Mouse (Mus musculus) limb, embryonic 14.5 days (tissue): ENCODE data around the gene Zfp617. TPM values are rescaled to one million over a fixed set of nuclear protein-coding genes. Genes with fewer than 3 reads are reported as not detected.
"Not testable (repeated sequence)": the region's sequence is repeated elsewhere in the genome, so short reads cannot be mapped to it uniquely, and the experiment has no call there.

Experiments
- ATAC-seq: fragments of 200-750 bp; cut with Nextera tagmentation; 2 replicates; pipeline ENCODE4 v1.8.0; 2017; ENCODE audit warnings: low read depth, moderate number of reproducible peaks, moderate TSS enrichment; ENCODE audit not compliant: low FRiP score
- DNase-seq: peaks from one replicate; pipeline ENCODE4 v3.0.0-alpha.2; 2015; ENCODE audit warnings: low spot score
- H3K27ac ChIP-seq: fragments of 300-500 bp; sonication (generic); replicated peaks from 2 replicates; pipeline ENCODE4 v1.5.1; 2014; ENCODE audit warnings: low read depth, mild to moderate bottlenecking, low read length, moderate library complexity, mixed read lengths
- H3K27me3 ChIP-seq: fragments of 300-500 bp; sonication (generic); 2 replicates; pipeline ENCODE4 v1.6.1; 2014; ENCODE audit warnings: low read length, mixed read lengths; ENCODE audit not compliant: control insufficient read depth, insufficient read depth
- H3K36me3 ChIP-seq: fragments of 300-500 bp; sonication (generic); 2 replicates; pipeline ENCODE4 v1.6.1; 2014; ENCODE audit warnings: mild to moderate bottlenecking, low read length, moderate library complexity, mixed read lengths; ENCODE audit not compliant: control insufficient read depth, insufficient read depth
- H3K4me1 ChIP-seq: fragments of 300-500 bp; sonication (generic); 2 replicates; pipeline ENCODE4 v1.6.1; 2014; ENCODE audit warnings: antibody characterized with exemption, low read length, mixed read lengths; ENCODE audit not compliant: control insufficient read depth, insufficient read depth
- H3K4me2 ChIP-seq: fragments of 300-500 bp; sonication (generic); replicated peaks from 2 replicates; pipeline ENCODE4 v1.6.1; 2014; ENCODE audit warnings: low read depth, mild to moderate bottlenecking, low read length, moderate library complexity; ENCODE audit not compliant: severe bottlenecking
- H3K4me3 ChIP-seq: fragments of 300-500 bp; sonication (generic); replicated peaks from 2 replicates; pipeline ENCODE4 v1.5.1; 2014; ENCODE audit warnings: low read length
- H3K9ac ChIP-seq: fragments of 300-500 bp; sonication (generic); 2 replicates; pipeline ENCODE4 v1.6.1; 2014; ENCODE audit warnings: mild to moderate bottlenecking, low read depth, low read length, moderate library complexity; ENCODE audit not compliant: severe bottlenecking
- H3K9me3 ChIP-seq: fragments of 300-500 bp; sonication (generic); 2 replicates; pipeline ENCODE4 v1.6.1; 2016; ENCODE audit warnings: low read length; ENCODE audit not compliant: control insufficient read depth
- POLR2A ChIP-seq: fragments of 200-500 bp; IDR thresholded peaks from 2 replicates; pipeline ENCODE4 v1.8.0; 2012; ENCODE audit warnings: inconsistent platforms, mild to moderate bottlenecking, moderate library complexity, borderline replicate concordance; ENCODE audit not compliant: insufficient read depth, insufficient read length; ENCODE audit errors: extremely low read depth
- WGBS: fragments of 180-500 bp; shearing (Covaris S2); extraction: QIAGEN DNeasy Blood & Tissue Kit; methylation state at CpG from one replicate; pipeline ENCODE4 v1.1.7; 2014; 5-methylcytosine and 5-hydroxymethylcytosine counted together
- polyA plus RNA-seq, 2 experiments: library from polyadenylated mRNA; depleted of rRNA in 1 of 2; stranded (reverse) in 1 of 2; unstranded in 1 of 2; fragments of >200 nt; fragmentation: Nextera tagmentation in 1 of 2; extraction: Ambion mirVana in 1 of 2; gene quantifications; 2 replicates each; pipeline versions ENCODE4 v1.2.1 to v1.2.3; 2012 to 2014

Gene Zfp617
- polyA plus RNA-seq (2012; rRNA removed) (11.2 and 14.9 TPM in 2 replicates), polyA plus RNA-seq (2014; fragmentation: Nextera tagmentation; extraction: Ambion mirVana) (19.7 and 21.2 TPM in 2 replicates)

GRCm38 (mm10) chr8:71908309-71909261 lies at the start of gene Zfp617, which contains the start of gene Zfp882:
TSS of gene Zfp617 (plus strand) at chr8:71908635.
TSS of gene Zfp882 (plus strand) at chr8:71908608.
- H3K36me3 ChIP-seq, result peaks cover 2% of the 10 kb centered on the region; the same call in 1 of the 2 replicates
- peak; percentile 89 for TF ChIP-seq POLR2A
- ATAC-seq (peak; percentile 92), DNase-seq (peak; percentile 92)
- H3K4me2 ChIP-seq, result peak within 1 kb of the TSS; percentile 59
- peaks cover 6% of the 10 kb centered on the region; the same call in 1 of the 2 replicates for H3K9me3 ChIP-seq
- peak within 1 kb of the TSS; percentile 94 for H3K9ac ChIP-seq
- H3K4me3 ChIP-seq, result peak within 1 kb of the TSS; percentile 75
- 5% methylated on average over 46 of the region's 47 CpGs for WGBS
- H3K27ac ChIP-seq, result peak within 1 kb of the TSS; percentile 98
- H3K27me3 ChIP-seq, result no peaks in the 10 kb centered on the region
- no peaks in the 10 kb centered on the region for H3K4me1 ChIP-seq

- not testable (repeated sequence) for H3K27me3 ChIP-seq, H3K36me3 ChIP-seq, H3K27ac ChIP-seq, H3K4me2 ChIP-seq, H3K9me3 ChIP-seq, ATAC-seq, H3K4me1 ChIP-seq, H3K4me3 ChIP-seq, H3K9ac ChIP-seq, DNase-seq
- 79% methylated on average over 1 of the region's 1 CpGs for WGBS
Measured at GRCm38 (mm10) chr8:71861551-71861950, 46.9 kb upstream of the Zfp617 start.

GRCm38 (mm10) chr8:71862038-71862437 lies 46.4 kb upstream of the Zfp617 start:
- DNase-seq, H3K9me3 ChIP-seq, H3K4me3 ChIP-seq, H3K36me3 ChIP-seq, H3K9ac ChIP-seq, H3K4me2 ChIP-seq, ATAC-seq, H3K27me3 ChIP-seq, H3K4me1 ChIP-seq, H3K27ac ChIP-seq: not testable (repeated sequence)

- Histone ChIP-seq H3K4me3 (peak within 1 kb of the TSS; percentile 69), H3K36me3 (peaks cover 11% of the 10 kb centered on the region; the same call in 1 of the 2 replicates), H3K27ac (peak within 1 kb of the TSS; percentile 73), H3K4me1 (no peaks in the 10 kb centered on the region), H3K9me3 (peaks cover 22% of the 10 kb centered on the region), H3K9ac (peak within 1 kb of the TSS; percentile 90), H3K27me3 (no peaks in the 10 kb centered on the region), H3K4me2 (peak within 1 kb of the TSS; percentile 94)
- WGBS, result 7% methylated on average over 45 of the region's 45 CpGs
- peak; percentile 90 for ATAC-seq
- peak; percentile 73 for DNase-seq
- no peak for TF ChIP-seq POLR2A
Measured at GRCm38 (mm10) chr8:71881618-71882274, 26.7 kb upstream of the Zfp617 start, which contains the start of gene Zfp709. TSS of gene Zfp709 (plus strand) at chr8:71882019.

DNA sequence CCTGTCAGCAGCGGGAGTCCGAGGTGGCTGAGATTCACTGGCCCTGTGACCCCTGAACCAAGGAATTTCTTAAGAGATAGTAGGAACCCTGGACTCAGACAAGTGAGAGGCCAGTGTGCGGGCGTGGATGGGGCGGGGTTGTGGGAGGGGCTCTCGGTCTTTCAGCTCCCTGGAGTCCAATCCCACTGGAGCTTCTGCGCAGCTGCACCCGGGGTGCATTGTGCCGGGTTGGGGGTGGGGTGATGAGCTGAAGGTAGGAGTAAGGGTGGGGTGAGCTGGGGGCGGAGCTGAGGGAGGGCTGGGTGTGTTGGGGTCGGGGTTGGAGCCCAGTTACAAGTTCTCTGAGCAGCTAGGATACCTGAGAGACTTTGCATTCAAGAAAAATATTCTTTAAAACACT lies 7.8 kb upstream of the Zfp617 start:
- not testable (repeated sequence) for H3K9me3 ChIP-seq, H3K4me1 ChIP-seq, H3K4me3 ChIP-seq, H3K9ac ChIP-seq, H3K27me3 ChIP-seq, H3K27ac ChIP-seq, H3K36me3 ChIP-seq, ATAC-seq, H3K4me2 ChIP-seq, DNase-seq
- 43% methylated on average over 11 of the region's 11 CpGs for WGBS

- not testable (repeated sequence) for ATAC-seq, H3K4me2 ChIP-seq, H3K9ac ChIP-seq, H3K4me3 ChIP-seq, H3K27me3 ChIP-seq, H3K27ac ChIP-seq, H3K36me3 ChIP-seq, H3K9me3 ChIP-seq, DNase-seq, H3K4me1 ChIP-seq
- WGBS, result 67% methylated on average over 1 of the region's 1 CpGs
Measured at GRCm38 (mm10) chr8:71903084-71903483, 5.4 kb upstream of the Zfp617 start.
